Mouse (Mus musculus) ES-E14 (cell line): ENCODE data around the gene Slc39a11. TPM values are rescaled to one million over a fixed set of nuclear protein-coding genes. Genes with fewer than 3 reads are reported as not detected.

ENCODE experiments used
- DNase-seq: peaks from one replicate; pipeline ENCODE4 v3.0.0-alpha.2; 2013; ENCODE audit warnings: low read depth, low spot score
- H3K27ac ChIP-seq: 2 replicates; pipeline ENCODE4 v1.5.1; 2012; ENCODE audit warnings: low read depth, mild to moderate bottlenecking, low read length, moderate library complexity, mixed read lengths; ENCODE audit not compliant: poor library complexity, insufficient read depth, severe bottlenecking
- H3K36me3 ChIP-seq: 2 replicates; pipeline ENCODE4 v1.6.1; 2012; ENCODE audit warnings: mild to moderate bottlenecking, low read length, moderate library complexity, mixed read lengths; ENCODE audit not compliant: control insufficient read depth, poor library complexity, insufficient read depth, severe bottlenecking
- H3K4me1 ChIP-seq, 2 experiments: fragments of 150-350 bp in 1 of 2; sonication (generic) in 1 of 2; 2 replicates each; pipeline ENCODE4 v1.6.1; 2012; ENCODE audit warnings: low read length in 2 of 2, mild to moderate bottlenecking in 1 of 2, mixed read lengths in 1 of 2; ENCODE audit not compliant: control insufficient read depth in 2 of 2, insufficient read depth in 2 of 2, poor library complexity in 1 of 2
- H3K4me3 ChIP-seq, 2 experiments: fragments of 150-350 bp in 1 of 2; sonication (generic) in 1 of 2; 2 replicates each; pipeline ENCODE4 v1.5.1; 2012; ENCODE audit warnings: low read length in 2 of 2, low read depth in 1 of 2, mild to moderate bottlenecking in 1 of 2, mixed read lengths in 1 of 2; ENCODE audit not compliant: insufficient read depth in 1 of 2, poor library complexity in 1 of 2, severe bottlenecking in 1 of 2
- H3K9ac ChIP-seq: 2 replicates; pipeline ENCODE4 v1.6.1; 2012; ENCODE audit warnings: low read depth, mild to moderate bottlenecking, low read length, mixed read lengths; ENCODE audit not compliant: poor library complexity, insufficient read depth, severe bottlenecking
- H3K9me3 ChIP-seq: fragments of 150-350 bp; sonication (generic); 2 replicates; pipeline ENCODE4 v1.6.1; 2012; ENCODE audit warnings: low read depth, mild to moderate bottlenecking, low read length; ENCODE audit not compliant: control insufficient read depth, insufficient read depth
- CHD2 ChIP-seq: IDR thresholded peaks from 2 replicates; pipeline ENCODE4 v1.6.1; 2014; ENCODE audit warnings: mild to moderate bottlenecking, low read depth, low read length, inconsistent platforms
- HCFC1 ChIP-seq: IDR thresholded peaks from 2 replicates; pipeline ENCODE4 v1.6.1; 2012; ENCODE audit warnings: low read length, inconsistent platforms, borderline replicate concordance; ENCODE audit not compliant: insufficient read depth
- MAFK ChIP-seq: IDR thresholded peaks from 2 replicates; pipeline ENCODE4 v1.6.1; 2014; ENCODE audit warnings: mild to moderate bottlenecking, low read depth, low read length, inconsistent platforms; ENCODE audit not compliant: insufficient read depth
- ZC3H11A ChIP-seq: IDR thresholded peaks from 2 replicates; pipeline ENCODE4 v1.6.1; 2012; ENCODE audit warnings: low read depth, mild to moderate bottlenecking, inconsistent platforms, low read length, borderline replicate concordance
- ZNF384 ChIP-seq: IDR thresholded peaks from 2 replicates; pipeline ENCODE4 v1.6.1; 2012; ENCODE audit warnings: low read depth, low read length, inconsistent platforms
- in situ Hi-C, 2 experiments: fragments of 600-800 bp; cut with MboI; formaldehyde crosslinking; loops; one replicate each; pipeline ENCODE4 v1.15.1; 2025; ENCODE audit warnings: low sequenced_read_pairs in 2 of 2, inconsistent platforms in 1 of 2; ENCODE audit not compliant: unreplicated experiment in 2 of 2
- total RNA-seq: library from RNA; depleted of rRNA; stranded (reverse); fragments of 300-350 nt; gene quantifications from 2 replicates; pipeline ENCODE4 v1.2.3, GENCODE M21; 2012

Slc39a11 gene
- total RNA-seq, 1 experiment = 17.0 TPM

- Histone ChIP-seq H3K4me3 (no peak overlapping the region), H3K4me1 (no peaks in the 10 kb centered on the region), H3K36me3 (no peaks in the 10 kb centered on the region), H3K9ac (no peak overlapping the region; the same call in 1 of the 2 replicates), H3K9me3 (no peaks in the 10 kb centered on the region), H3K27ac (no peak overlapping the region)
- in situ Hi-C loops = loop anchor here in 1 of 2 experiments (10.0 kb wide), 1 partner anchor 116 kb away; the partner anchor contains the start of gene Sstr2
- no peak for TF ChIP-seq HCFC1
- no peak; the same call in 1 of the 2 replicates for TF ChIP-seq ZC3H11A
- TF ChIP-seq CHD2 = no peak
- TF ChIP-seq ZNF384 = no peak
- no peak for TF ChIP-seq MAFK
- peak; percentile 83 for DNase-seq
These were observed 151.0 kb downstream of the Slc39a11 start for GRCm38 (mm10) chr11:113498889-113499288.

GRCm38 (mm10) chr11:113494021-113494546, 155.8 kb downstream of the Slc39a11 start:
- DNase-seq = no peak
- H3K9me3 ChIP-seq = no peaks in the 10 kb centered on the region
- no peak overlapping the region for H3K4me3 ChIP-seq
- no peak overlapping the region for H3K9ac ChIP-seq
- in situ Hi-C loops = loop anchor here in 1 of 2 experiments (10.0 kb wide), 1 partner anchor 121 kb away; the partner anchor contains the start of gene Sstr2
- no peak overlapping the region for H3K27ac ChIP-seq
- H3K4me1 ChIP-seq = no peaks in the 10 kb centered on the region
- no peaks in the 10 kb centered on the region for H3K36me3 ChIP-seq
- TF ChIP-seq CHD2 (no peak), ZNF384 (no peak), MAFK (no peak), HCFC1 (no peak), ZC3H11A (no peak)

GRCm38 (mm10) chr11:113490530-113491520, 159.1 kb downstream of the Slc39a11 start:
- H3K4me3 ChIP-seq = no peak overlapping the region
- no peaks in the 10 kb centered on the region for H3K36me3 ChIP-seq
- H3K9me3 ChIP-seq = no peaks in the 10 kb centered on the region
- TF ChIP-seq ZNF384 = no peak
- TF ChIP-seq MAFK = no peak
- no peak for TF ChIP-seq ZC3H11A
- TF ChIP-seq HCFC1 = no peak
- no peak for TF ChIP-seq CHD2
- H3K27ac ChIP-seq = no peak overlapping the region
- no peaks in the 10 kb centered on the region for H3K4me1 ChIP-seq
- in situ Hi-C loops = loop anchor here in 1 of 2 experiments (10.0 kb wide), 1 partner anchor 124 kb away; the partner anchor contains the start of gene Sstr2
- DNase-seq = no peak
- no peak overlapping the region for H3K9ac ChIP-seq

GRCm38 (mm10) chr11:113487603-113488335, 162.1 kb downstream of the Slc39a11 start:
- no peak overlapping the region for H3K27ac ChIP-seq
- H3K4me1 ChIP-seq = no peaks in the 10 kb centered on the region
- in situ Hi-C loops = no loop called here
- TF ChIP-seq CHD2 (no peak), MAFK (no peak), HCFC1 (no peak), ZNF384 (no peak), ZC3H11A (no peak)
- H3K9me3 ChIP-seq = no peaks in the 10 kb centered on the region
- H3K9ac ChIP-seq = no peak overlapping the region
- no peak overlapping the region for H3K4me3 ChIP-seq
- DNase-seq = no peak
- no peaks in the 10 kb centered on the region for H3K36me3 ChIP-seq
